Mouse (Mus musculus) thymus, postnatal 36 days (tissue): ENCODE data around the gene Nxt2.
"Not testable (repeated sequence)": the region's sequence is repeated elsewhere in the genome, so short reads cannot be mapped to it uniquely, and the experiment has no call there.

ENCODE experiments used
- DNase-seq, 2 experiments: peaks; one replicate each; pipeline ENCODE4 v3.0.0; 2022; ENCODE audit warnings: mixed read lengths in 2 of 2

Gene Nxt2

DNA sequence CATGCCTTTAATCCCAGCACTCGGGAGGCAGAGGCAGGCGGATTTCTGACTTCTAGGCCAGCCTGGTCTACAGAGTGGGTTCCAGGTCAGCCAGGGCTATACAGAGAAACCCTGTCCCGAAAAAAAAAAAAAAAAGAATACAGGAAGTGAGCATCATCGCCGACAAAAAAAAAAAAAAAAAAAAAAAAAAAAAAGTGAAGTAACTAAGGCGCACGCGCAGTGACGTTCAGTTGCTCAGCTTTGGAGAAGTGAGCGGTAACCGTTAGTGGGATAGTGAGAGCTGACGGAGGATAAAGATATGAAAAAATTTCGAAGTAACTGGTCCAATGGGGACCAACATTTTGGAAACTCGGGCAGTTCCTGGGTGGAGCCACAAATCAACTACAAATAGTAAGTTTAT is at the start of gene Nxt2:
Nxt2 (plus strand) TSS at position 229 of the 400 bp plus-strand sequence.
- no peak for DNase-seq

DNA sequence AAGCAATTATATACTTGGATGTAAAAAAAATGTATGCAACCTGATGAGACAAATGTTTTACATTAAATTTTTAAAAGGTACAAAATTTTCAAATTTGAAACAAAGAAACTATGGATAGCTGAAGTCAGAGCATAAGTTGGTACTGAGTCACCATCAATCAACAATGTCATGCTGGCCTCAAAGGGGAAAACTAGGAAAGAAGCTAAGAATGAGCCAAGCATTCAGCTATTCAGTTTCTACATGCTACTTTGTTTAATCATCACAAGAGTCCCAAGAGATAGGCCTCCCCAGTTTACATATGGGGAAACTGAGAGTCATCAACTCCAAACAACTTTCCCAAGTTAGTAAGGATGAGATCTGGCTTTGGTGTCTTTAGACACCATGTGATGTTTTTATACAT is 49.6 kb upstream of the Nxt2 start:
- no peak for DNase-seq

- DNase-seq, result no peak
Observed at GRCm38 (mm10) chrX:142182026-142182425, 44.5 kb upstream of the Nxt2 start.

- DNase-seq, result peak; percentile 1 to 4
Observed at GRCm38 (mm10) chrX:142189023-142189703, 37.4 kb upstream of the Nxt2 start.

GRCm38 (mm10) chrX:142190355-142190754 is 36.2 kb upstream of the Nxt2 start:
- no peak for DNase-seq

DNA sequence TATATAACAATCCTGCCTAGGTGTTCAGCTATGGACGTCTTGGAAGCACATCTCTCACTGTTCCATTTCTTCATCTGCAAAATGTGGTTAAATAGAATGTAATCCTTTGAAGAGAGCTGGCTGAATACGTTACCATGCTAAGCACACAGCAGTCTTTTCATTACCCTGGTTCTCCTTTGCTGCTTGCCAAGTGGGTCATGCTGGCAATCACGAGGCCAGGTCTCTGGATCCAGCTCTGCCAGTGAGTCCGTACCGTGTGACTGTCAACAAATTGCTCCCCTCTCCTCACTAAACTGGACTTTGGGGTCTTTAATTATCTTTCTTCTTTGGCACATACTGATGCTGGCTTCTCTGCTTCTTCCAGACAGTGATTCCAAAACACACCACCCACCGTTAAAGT is 32.1 kb upstream of the Nxt2 start:
- no peak for DNase-seq

GRCm38 (mm10) chrX:142195551-142195950 is 31.0 kb upstream of the Nxt2 start:
- no peak for DNase-seq

DNA sequence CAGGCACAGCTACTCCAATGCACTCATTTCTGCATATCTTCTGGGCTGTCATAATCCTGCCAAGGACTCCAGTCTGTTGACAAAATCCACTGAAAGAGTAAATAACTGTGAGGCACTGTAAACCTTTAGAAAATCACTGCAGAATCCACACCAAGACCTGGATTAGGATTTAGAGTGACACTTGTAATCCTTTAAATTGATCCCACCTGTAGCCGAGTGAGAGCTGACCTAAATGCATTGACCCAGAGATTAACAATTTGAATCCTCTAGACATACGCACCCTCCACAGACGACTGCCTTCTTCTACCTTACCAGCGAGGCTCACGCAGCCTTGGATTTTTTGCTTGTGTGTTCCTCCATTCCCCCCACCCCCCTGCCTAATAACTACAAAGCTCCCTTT is 29.7 kb upstream of the Nxt2 start, which contains the start of gene Gucy2f:
Gucy2f (minus strand) TSS at position 101 of the 400 bp plus-strand sequence.
- no peak for DNase-seq

DNA sequence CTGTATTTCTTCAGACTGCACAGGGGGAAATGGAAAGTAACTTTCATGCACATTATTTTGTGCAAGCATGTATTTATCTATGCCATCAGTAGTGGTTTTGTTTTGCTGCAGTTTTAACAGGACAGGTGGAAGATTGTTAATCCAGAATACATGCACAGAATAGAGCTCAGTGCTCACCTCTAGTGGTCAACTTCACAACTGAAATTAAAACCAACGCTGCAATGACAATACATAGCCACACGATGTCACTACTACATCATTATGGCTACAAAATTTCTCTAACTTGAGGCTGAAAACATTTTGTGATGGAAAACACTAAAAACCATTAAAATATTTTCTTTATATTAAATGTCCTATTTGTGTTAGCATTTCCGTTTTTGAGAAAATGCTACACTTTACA is 26.3 kb upstream of the Nxt2 start:
- DNase-seq, result peak in 1 of 2 experiments; percentile 2

DNA sequence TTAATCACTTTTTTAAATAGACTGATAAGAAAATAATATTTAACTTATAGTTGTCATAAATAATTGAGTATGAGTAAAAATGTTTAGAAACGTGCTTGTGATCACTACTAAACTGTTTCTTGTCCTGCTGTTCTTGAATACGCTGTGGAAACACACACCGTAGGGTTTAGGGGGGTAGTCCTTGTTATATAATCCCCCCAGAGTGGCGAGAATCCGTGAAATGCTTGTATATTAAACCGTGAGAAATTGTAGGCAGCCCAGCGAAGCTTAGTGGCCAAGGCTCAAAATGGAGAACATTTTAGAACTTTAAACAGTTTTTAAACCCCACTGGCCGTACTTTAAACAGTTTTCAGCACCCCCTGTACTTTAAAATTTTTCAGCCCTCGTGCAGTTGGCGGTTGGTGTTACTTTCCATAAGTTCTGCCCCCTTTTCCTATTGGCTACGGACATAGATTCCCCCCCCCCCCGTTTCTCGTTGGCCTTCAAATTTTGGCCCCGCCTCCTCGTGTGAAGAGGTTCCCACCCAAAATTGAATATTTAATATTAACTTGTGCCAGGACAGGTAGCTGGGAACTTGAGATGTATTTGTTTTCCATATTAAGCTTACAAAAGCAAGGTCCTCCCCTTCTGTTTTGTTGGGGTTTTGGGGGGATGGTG is 956 bp downstream of the Nxt2 start:
- DNase-seq, result peak; percentile 2 to 23

DNA sequence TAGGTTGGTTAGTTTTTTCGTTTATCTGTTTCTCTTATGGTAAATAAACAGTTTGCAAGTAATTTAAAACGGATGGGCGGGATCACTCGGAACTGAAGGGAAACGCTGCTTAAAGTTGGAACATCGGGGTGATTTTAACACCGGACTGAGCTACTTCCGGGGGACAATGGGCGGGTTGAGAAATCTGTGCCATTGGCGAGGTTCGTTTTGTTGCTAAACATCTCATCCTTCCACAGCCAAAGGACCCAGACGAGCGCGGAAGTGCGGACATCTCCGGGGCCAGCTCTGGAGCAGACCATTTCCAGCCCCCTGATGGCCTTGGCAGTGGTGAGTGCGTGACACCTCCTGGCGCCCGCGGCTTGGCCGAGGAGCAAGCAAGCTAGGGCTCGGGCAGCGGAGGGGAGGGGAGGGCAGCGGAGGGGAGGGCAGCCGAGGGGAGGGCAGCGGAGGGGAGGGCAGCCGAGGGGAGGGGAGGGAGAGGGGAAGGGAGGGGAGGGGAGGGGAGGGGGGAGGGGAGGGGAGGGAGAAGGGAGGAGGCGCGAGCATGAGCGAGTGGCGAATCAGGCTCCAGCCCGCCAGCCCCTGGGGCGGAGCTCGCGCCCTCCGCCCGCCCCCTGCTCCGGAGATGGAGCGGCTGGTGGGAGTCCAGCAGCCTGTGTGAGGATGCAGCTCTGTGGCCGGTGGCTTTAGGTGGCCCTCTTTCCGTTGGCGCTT is 1.6 kb downstream of the Nxt2 start:
- peak; percentile 52 to 75 for DNase-seq

- DNase-seq, result no peak
Observed at GRCm38 (mm10) chrX:142228769-142229158, 2.2 kb downstream of the Nxt2 start.

DNA sequence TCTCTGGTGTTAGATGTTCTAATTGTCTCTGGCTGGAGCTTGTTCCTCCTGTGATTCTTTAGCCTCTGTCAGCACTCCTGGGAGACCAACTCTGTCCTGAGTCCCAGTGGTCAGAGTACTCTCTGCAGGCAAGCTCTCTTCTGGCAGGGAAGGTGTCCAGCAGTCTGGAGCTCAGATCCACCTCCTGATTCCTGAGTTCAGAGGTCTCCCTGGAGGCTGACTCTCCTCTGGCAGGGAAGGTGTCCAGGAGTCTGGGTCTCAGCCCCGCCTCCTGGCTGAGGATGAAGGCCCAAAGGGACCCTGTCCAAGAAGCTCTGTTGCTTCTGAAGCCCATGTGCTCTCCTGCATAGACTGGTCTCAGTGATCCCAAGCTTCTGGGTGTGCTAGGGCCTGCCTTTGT is 9.6 kb downstream of the Nxt2 start:
- DNase-seq, result not testable (repeated sequence)

- DNase-seq, result no peak
Observed at GRCm38 (mm10) chrX:142237101-142237500, 10.5 kb downstream of the Nxt2 start.

- DNase-seq, result no peak
Observed at GRCm38 (mm10) chrX:142245682-142246327, 19.2 kb downstream of the Nxt2 start.

- no peak for DNase-seq
Observed at GRCm38 (mm10) chrX:142250008-142250736, 23.6 kb downstream of the Nxt2 start.

DNA sequence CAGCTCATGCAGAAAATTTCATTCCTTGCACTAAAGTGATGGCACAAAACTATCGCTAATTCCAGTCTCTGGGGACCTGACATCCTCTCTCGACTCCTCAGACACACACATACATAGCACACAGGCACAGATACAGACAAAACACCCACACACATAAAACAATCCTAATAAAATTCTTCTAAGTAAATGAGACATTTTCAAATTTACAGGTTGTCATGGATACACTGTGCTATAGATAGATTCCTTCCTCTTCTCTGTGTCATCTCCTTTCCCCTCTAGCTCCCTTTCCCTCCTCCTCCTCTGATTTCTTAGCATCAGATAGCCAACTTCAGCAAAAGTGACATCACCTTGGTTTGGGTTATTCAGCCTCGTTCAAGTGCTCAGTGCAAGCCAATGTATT is 49.5 kb downstream of the Nxt2 start:
- no peak for DNase-seq

- no peak for DNase-seq
Observed at GRCm38 (mm10) chrX:142276573-142276972, 50.0 kb downstream of the Nxt2 start.

GRCm38 (mm10) chrX:142285905-142286304 is 59.3 kb downstream of the Nxt2 start:
- no peak for DNase-seq
